ENCODE assay signal across 24 mouse cellular contexts in the genomic region with DNA sequence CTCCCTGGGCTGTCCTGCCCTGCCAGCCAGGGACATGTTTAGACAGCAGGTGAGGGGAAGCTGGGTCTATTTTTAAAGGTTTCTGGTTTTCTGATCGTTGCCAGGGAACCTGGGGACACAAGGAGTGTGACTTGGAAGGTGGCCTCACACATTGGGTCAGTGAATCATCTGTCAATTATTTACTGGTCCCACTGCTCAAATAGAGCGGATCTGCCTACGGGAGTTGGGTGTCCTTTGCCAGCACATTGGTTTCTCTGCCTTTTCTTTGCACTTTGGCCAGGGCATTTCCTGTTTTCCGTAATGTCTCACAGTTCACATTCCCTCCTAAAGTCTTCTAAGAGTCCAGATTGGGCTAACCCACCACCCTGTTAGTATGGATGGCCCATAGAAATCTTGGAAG.
DNase-seq lines count a peak whose midpoint lies in the region; ATAC-seq and TF ChIP-seq lines count a peak whose summit lies in the region.
"Had no signal": no experiment of that assay in that cellular context is flagged by ENCODE, and none has a peak within 500 bp of the region (broad histone marks: within the 10 kb centered on the region; RNA-seq: fewer than 3 reads in every experiment).

No protein-coding gene starts in this region.

- H3K9ac ChIP-seq in kidney, embryonic 16.5 days (replicated peaks; ENCODE audit: low read length): no peak overlapping the region
- H3K9ac ChIP-seq in liver, embryonic 14.5 days (replicated peaks): no peak overlapping the region
- H3K9ac ChIP-seq in midbrain, embryonic 13.5 days (replicated peaks): no peak overlapping the region
- H3K9ac ChIP-seq: forebrain, embryonic 13.5 days; hindbrain, embryonic 15.5 days; intestine, embryonic 15.5 days; lung, embryonic 14.5 days; neural tube, embryonic 12.5 days had no signal

- no peaks in the 10 kb centered on the region for H3K4me1 ChIP-seq in kidney, embryonic 16.5 days (ENCODE audit: insufficient read depth, low read length)
- H3K4me1 ChIP-seq in liver, embryonic 14.5 days (replicated peaks; ENCODE audit: control insufficient read depth in 2 of 2, insufficient read depth in 2 of 2, low read length in 1 of 2): no peaks in the 10 kb centered on the region; a peak in 1 of 4 replicates
- peaks cover 5% of the 10 kb centered on the region; the same call in 1 of the 2 replicates for H3K4me1 ChIP-seq in midbrain, embryonic 13.5 days (replicated peaks)
- H3K4me1 ChIP-seq: forebrain, embryonic 13.5 days; hindbrain, embryonic 15.5 days; intestine, embryonic 15.5 days; neural tube, embryonic 12.5 days had no signal

- H3K4me2 ChIP-seq in kidney, embryonic 16.5 days (replicated peaks; ENCODE audit: low read depth, low read length): no peak overlapping the region
- H3K4me2 ChIP-seq in liver, embryonic 14.5 days (ENCODE audit: low read depth): no peak overlapping the region
- no peak overlapping the region for H3K4me2 ChIP-seq in midbrain, embryonic 13.5 days (replicated peaks)
- H3K4me2 ChIP-seq: forebrain, embryonic 13.5 days; hindbrain, embryonic 15.5 days; intestine, embryonic 15.5 days; lung, embryonic 14.5 days; neural tube, embryonic 12.5 days had no signal

- H3K9me3 ChIP-seq in kidney, embryonic 16.5 days (ENCODE audit: low read length): no peaks in the 10 kb centered on the region
- H3K9me3 ChIP-seq in liver, embryonic 14.5 days (ENCODE audit: control insufficient read depth, low read length): no peaks in the 10 kb centered on the region
- H3K9me3 ChIP-seq in midbrain, embryonic 13.5 days: no peaks in the 10 kb centered on the region
- H3K9me3 ChIP-seq: forebrain, embryonic 13.5 days; hindbrain, embryonic 15.5 days; intestine, embryonic 15.5 days; neural tube, embryonic 12.5 days had no signal

- 0 out of 2 replicates have a peak, but pooled peaks have one; percentile 27 for ATAC-seq in kidney, embryonic 16.5 days (ENCODE audit: low FRiP score, low TSS enrichment)
- peak; percentile 41; the same call in 1 of the 2 replicates for ATAC-seq in liver, embryonic 14.5 days (ENCODE audit: insufficient read depth)
- no peak for ATAC-seq in midbrain, embryonic 13.5 days
- ATAC-seq: activated CD4-positive, CD25-positive, alpha-beta regulatory T cell, adult 4 months; CD4-positive, CD25-positive, alpha-beta regulatory T cell, adult 4 months; forebrain, embryonic 13.5 days; intestine, embryonic 15.5 days had no signal

- WGBS in kidney, embryonic 16.5 days: 63% methylated on average over 4 of the region's 4 CpGs
- 50% methylated on average over 4 of the region's 4 CpGs for WGBS in liver, embryonic 14.5 days (ENCODE audit: insufficient replicate concordance)
- WGBS in midbrain, embryonic 13.5 days: 88% methylated on average over 4 of the region's 4 CpGs

- no peak for TF ChIP-seq CTCF in liver, embryonic 14.5 days (IDR thresholded peaks at IDR 0.05; ENCODE audit: low read depth)

- H3K27me3 ChIP-seq in kidney, embryonic 16.5 days (ENCODE audit: insufficient read depth, low read length): no peaks in the 10 kb centered on the region
- no peaks in the 10 kb centered on the region for H3K27me3 ChIP-seq in liver, embryonic 14.5 days (ENCODE audit: control insufficient read depth, insufficient read depth, low read length)
- H3K27me3 ChIP-seq in midbrain, embryonic 13.5 days: peaks cover 4% of the 10 kb centered on the region; the same call in 1 of the 2 replicates
- H3K27me3 ChIP-seq: hindbrain, embryonic 15.5 days; intestine, embryonic 15.5 days; neural tube, embryonic 12.5 days had no signal

- H3K4me3 ChIP-seq in kidney, embryonic 16.5 days (ENCODE audit: low read length): no peak overlapping the region
- H3K4me3 ChIP-seq in liver, embryonic 14.5 days (ENCODE audit: insufficient read depth in 1 of 2, low read depth in 2 of 2, low read length in 2 of 2): no peak overlapping the region
- no peak overlapping the region for H3K4me3 ChIP-seq in midbrain, embryonic 13.5 days (replicated peaks)
- H3K4me3 ChIP-seq: erythroblast, embryonic 14.5 days; forebrain, embryonic 13.5 days; heart, adult 2 months; hindbrain, embryonic 15.5 days; intestine, embryonic 15.5 days; neural tube, embryonic 12.5 days had no signal

- no peak for TF ChIP-seq EP300 in liver, embryonic 14.5 days (IDR thresholded peaks at IDR 0.05; ENCODE audit: low read depth)

- no peak overlapping the region for H3K27ac ChIP-seq in kidney, embryonic 16.5 days (ENCODE audit: low read length)
- H3K27ac ChIP-seq in liver, embryonic 14.5 days: no peak overlapping the region
- no peak overlapping the region for H3K27ac ChIP-seq in midbrain, embryonic 13.5 days
- H3K27ac ChIP-seq: forebrain, embryonic 13.5 days; heart, adult 2 months; hindbrain, embryonic 15.5 days; intestine, embryonic 15.5 days; neural tube, embryonic 12.5 days had no signal

- no peaks in the 10 kb centered on the region for H3K36me3 ChIP-seq in kidney, embryonic 16.5 days (ENCODE audit: insufficient read depth, low read length)
- no peaks in the 10 kb centered on the region for H3K36me3 ChIP-seq in liver, embryonic 14.5 days (replicated peaks; ENCODE audit: control insufficient read depth, insufficient read depth, low read depth)
- H3K36me3 ChIP-seq in midbrain, embryonic 13.5 days: no peaks in the 10 kb centered on the region
- H3K36me3 ChIP-seq: hindbrain, embryonic 15.5 days; intestine, embryonic 15.5 days; neural tube, embryonic 12.5 days had no signal

- peak; percentile 16 to 25 for DNase-seq in cerebellum, postnatal 10 days
- DNase-seq in cerebellum, adult 9-11 months: no peak
- peak; percentile 41 for DNase-seq in 3134 (ENCODE audit: extremely low read depth, insufficient read length, low spot score)
- peak in 1 of 3 experiments; percentile 18 for DNase-seq in liver, embryonic 14.5 days (ENCODE audit: low read depth in 3 of 3, low spot score in 3 of 3)
- no peak for DNase-seq in spleen, adult 12 weeks (ENCODE audit: low spot score)
- DNase-seq in layer of hippocampus, adult 9-11 months: no peak
- DNase-seq: adrenal gland, postnatal 14 days; cerebellum, adult 11 months; gastrocnemius, postnatal 14 days; heart, adult 2 months; heart, postnatal 4 days; lung, embryonic 14.5 days; lung, postnatal 36 days; spleen, adult 18-20 months; thymus, postnatal 36 days had no signal

Comparison
In these comparisons a context has a peak if more than half of its experiments do, and no peak if none do; other contexts are left out.
1. DNase-seq: peak in cerebellum, postnatal 10 days (2 of 2) and 3134 (single experiment); none in cerebellum, adult 9-11 months (single experiment), spleen, adult 12 weeks (single experiment) and layer of hippocampus, adult 9-11 months (single experiment).